Mouse (Mus musculus): ENCODE data around the gene Prps1l3. TPM values are rescaled to one million over a fixed set of nuclear protein-coding genes. Genes with fewer than 3 reads are reported as not detected.

Prps1l3 gene
- polyA plus RNA-seq, 1 experiment from 2014 or later = 21.5 TPM

DNA sequence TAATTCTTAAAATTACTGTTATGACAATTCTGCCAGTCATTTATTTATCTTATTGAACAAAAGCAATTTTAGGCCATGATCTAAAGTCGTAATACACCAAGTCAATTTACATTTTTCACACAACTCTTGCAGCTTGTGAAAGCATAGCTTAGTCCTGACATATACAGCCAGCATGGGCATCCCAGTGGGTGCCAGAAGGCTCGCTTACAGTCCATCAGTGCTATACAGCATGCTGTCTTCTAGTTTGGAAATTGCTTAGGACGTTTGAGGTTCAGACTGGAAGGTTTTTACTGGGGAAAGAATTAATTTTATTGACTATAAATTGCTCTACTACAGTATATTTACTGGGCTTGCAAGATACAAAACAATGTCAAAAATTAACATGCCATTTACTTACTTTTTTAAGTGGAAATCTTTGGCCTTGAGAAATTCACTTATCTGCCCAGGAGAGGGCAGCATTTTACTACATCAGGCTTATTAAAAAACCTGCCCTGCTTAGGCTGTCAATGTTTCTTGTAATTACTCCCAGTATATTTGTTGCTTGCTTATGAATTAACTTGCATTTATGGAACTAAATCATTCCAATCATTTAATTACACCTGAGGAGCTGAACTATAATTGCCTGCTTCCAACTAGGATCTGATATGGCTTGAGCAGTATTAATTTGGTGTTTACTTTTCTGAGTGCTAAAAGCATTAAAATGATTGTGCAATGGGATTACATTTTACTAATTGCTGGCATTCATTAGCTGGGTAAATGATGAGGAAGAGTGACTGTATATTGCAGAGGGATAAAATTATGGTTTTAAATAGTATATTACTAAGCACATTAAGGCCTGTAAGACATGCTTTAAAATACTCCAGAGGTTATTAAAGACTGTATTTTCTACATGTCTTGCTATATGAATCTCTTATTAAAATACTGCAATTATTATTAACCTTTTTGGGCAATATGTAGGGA, 51.2 kb downstream of the Prps1l3 start:
- Histone ChIP-seq H3K9me3 (ENCODE audit: control insufficient read depth) (no peaks in the 10 kb centered on the region), H3K36me3 (ENCODE audit: control insufficient read depth, insufficient read depth) (no peaks in the 10 kb centered on the region), H3K27ac (ENCODE audit: low read depth, low read length) (no peak overlapping the region), H3K9ac (ENCODE audit: low read depth, low read length) (no peak overlapping the region), H3K4me1 (replicated peaks; ENCODE audit: control insufficient read depth, insufficient read depth, low read length) (no peaks in the 10 kb centered on the region), H3K4me3 (ENCODE audit: low read depth, low read length) (no peak overlapping the region), H3K27me3 (replicated peaks; ENCODE audit: control insufficient read depth, insufficient read depth, low read length) (no peaks in the 10 kb centered on the region), H3K4me2 (replicated peaks; ENCODE audit: low read depth) (no peak overlapping the region)
- peak; percentile 79 for TF ChIP-seq CTCF (IDR thresholded peaks at IDR 0.05; ENCODE audit: low read depth)
- 54% methylated on average over 3 of the region's 3 CpGs for WGBS
- ATAC-seq = no peak

DNA sequence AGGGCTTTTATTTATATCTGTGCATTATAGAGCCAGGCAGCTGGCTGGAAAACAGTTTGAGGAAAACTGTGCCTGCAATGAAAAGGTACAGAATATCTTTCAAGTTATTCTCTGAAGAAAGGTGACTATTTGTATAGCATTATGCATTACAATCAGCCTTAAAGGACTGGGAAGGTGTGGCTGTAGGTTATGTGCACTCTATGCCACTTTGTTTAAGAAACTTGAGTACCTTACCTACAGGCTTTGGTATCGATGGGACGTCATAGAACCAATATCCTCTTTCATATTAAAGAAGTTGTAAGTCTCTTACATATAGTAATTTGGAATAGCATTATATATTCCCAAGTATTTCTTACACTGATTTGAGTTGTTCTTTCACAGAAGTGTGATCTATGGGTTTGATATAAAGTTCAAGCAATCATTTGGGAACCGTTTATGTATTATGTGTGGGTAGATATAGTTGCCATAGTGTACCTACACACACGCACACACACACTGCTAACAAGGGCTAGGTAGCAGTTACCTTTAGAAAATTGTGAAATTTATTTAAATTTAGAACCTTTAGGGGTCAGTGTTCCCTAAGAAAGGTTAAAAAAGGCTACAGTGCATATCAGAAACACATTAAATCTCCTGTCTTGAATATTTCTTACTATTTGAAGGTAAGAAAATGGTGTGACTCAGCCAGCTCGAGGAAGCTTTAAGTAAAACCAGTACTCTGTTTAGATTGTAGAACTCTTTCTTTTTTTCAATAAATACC, 55.3 kb downstream of the Prps1l3 start:
- no peaks in the 10 kb centered on the region for H3K4me1 ChIP-seq (replicated peaks; ENCODE audit: control insufficient read depth, insufficient read depth, low read length)
- H3K9me3 ChIP-seq (ENCODE audit: control insufficient read depth) = no peaks in the 10 kb centered on the region
- TF ChIP-seq CTCF (IDR thresholded peaks at IDR 0.05; ENCODE audit: low read depth) = peak; percentile 51
- H3K27me3 ChIP-seq (replicated peaks; ENCODE audit: control insufficient read depth, insufficient read depth, low read length) = no peaks in the 10 kb centered on the region
- H3K4me2 ChIP-seq (replicated peaks; ENCODE audit: low read depth) = no peak overlapping the region
- H3K4me3 ChIP-seq (ENCODE audit: low read depth, low read length) = no peak overlapping the region
- H3K9ac ChIP-seq (ENCODE audit: low read depth, low read length) = no peak overlapping the region
- WGBS = 58% methylated on average over 5 of the region's 5 CpGs
- no peaks in the 10 kb centered on the region for H3K36me3 ChIP-seq (ENCODE audit: control insufficient read depth, insufficient read depth)
- ATAC-seq = no peak
- no peak overlapping the region for H3K27ac ChIP-seq (ENCODE audit: low read depth, low read length)

Other genes with a start within 250 kb of the Prps1l3 start
- 0.08 TPM in 1 of 2 replicates, not detected in the other for gene Slc25a21, start 32.9 kb upstream of the Prps1l3 start, polyA plus RNA-seq (2015; fragmentation: Nextera tagmentation; extraction: Ambion mirVana)
- 4.0 TPM in 2 replicates for gene Mipol1, start within 50 bp of the Prps1l3 start, polyA plus RNA-seq (2015; fragmentation: Nextera tagmentation; extraction: Ambion mirVana)

Measured in intestine, postnatal 0 days (tissue).